Mouse (Mus musculus) forebrain, postnatal 0 days (tissue): ENCODE data around the gene Rfxank. TPM values are rescaled to one million over a fixed set of nuclear protein-coding genes. Genes with fewer than 3 reads are reported as not detected.

Experiments
- ATAC-seq: fragments of 200-750 bp; cut with Nextera tagmentation; 2 replicates; pipeline ENCODE4 v1.8.0; 2017; ENCODE audit warnings: mild to moderate bottlenecking, moderate library complexity
- DNase-seq: peaks from one replicate; pipeline ENCODE4 v3.0.0-alpha.2; 2015
- H3K27ac ChIP-seq: fragments of 300-500 bp; sonication (generic); 2 replicates; pipeline ENCODE4 v1.5.1; 2014; ENCODE audit warnings: low read depth, mild to moderate bottlenecking, antibody characterized with exemption, low read length, moderate library complexity, mixed read lengths
- H3K27me3 ChIP-seq: fragments of 300-500 bp; sonication (generic); 2 replicates; pipeline ENCODE4 v1.6.1; 2014; ENCODE audit warnings: mild to moderate bottlenecking, low read length, mixed read lengths; ENCODE audit not compliant: insufficient read depth
- H3K36me3 ChIP-seq: fragments of 300-500 bp; sonication (generic); 2 replicates; pipeline ENCODE4 v1.6.1; 2014; ENCODE audit warnings: mild to moderate bottlenecking, moderate library complexity; ENCODE audit not compliant: insufficient read depth
- H3K4me1 ChIP-seq: fragments of 300-500 bp; sonication (generic); 2 replicates; pipeline ENCODE4 v1.6.1; 2014; ENCODE audit warnings: antibody characterized with exemption; ENCODE audit not compliant: insufficient read depth
- H3K4me2 ChIP-seq: fragments of 300-500 bp; sonication (generic); 2 replicates; pipeline ENCODE4 v1.6.1; 2014; ENCODE audit warnings: low read depth, mild to moderate bottlenecking, moderate library complexity
- H3K4me3 ChIP-seq: fragments of 300-500 bp; sonication (generic); 2 replicates; pipeline ENCODE4 v1.5.1; 2014; ENCODE audit warnings: low read depth, low read length, mixed read lengths
- H3K9ac ChIP-seq: fragments of 300-500 bp; sonication (generic); 2 replicates; pipeline ENCODE4 v1.6.1; 2014; ENCODE audit warnings: mild to moderate bottlenecking
- H3K9me3 ChIP-seq: fragments of 300-500 bp; sonication (generic); 2 replicates; pipeline ENCODE4 v1.6.1; 2016; ENCODE audit warnings: low read length
- CTCF ChIP-seq: sonication (generic); IDR thresholded peaks from 2 replicates; pipeline ENCODE4 v1.5.1; 2016; ENCODE audit warnings: antibody characterized with exemption, control low read depth, low read depth
- WGBS: fragments of 180-500 bp; shearing (Covaris S2); extraction: QIAGEN DNeasy Blood & Tissue Kit; methylation state at CpG from one replicate; pipeline ENCODE4 v1.1.7; 2014; 5-methylcytosine and 5-hydroxymethylcytosine counted together
- microRNA-seq, 2 experiments: library from miRNA; unstranded; fragments of <30 nt; microRNA quantifications; one replicate each; pipeline ENCODE4; 2016
- polyA plus RNA-seq: library from polyadenylated mRNA; unstranded; fragments of >200 nt; fragmentation: Nextera tagmentation; extraction: Ambion mirVana; gene quantifications from 2 replicates; pipeline ENCODE4 v1.2.1, GENCODE M21; 2015
- total RNA-seq: library from RNA; depleted of rRNA; stranded (reverse); fragments of >200 nt; gene quantifications from 2 replicates; pipeline ENCODE4 v1.2.3, GENCODE M21; 2014; rRNA removed

The Rfxank gene
- total and polyA plus RNA-seq, 2 experiments from 2014 or later, result 7.9 to 10.2 TPM

DNA sequence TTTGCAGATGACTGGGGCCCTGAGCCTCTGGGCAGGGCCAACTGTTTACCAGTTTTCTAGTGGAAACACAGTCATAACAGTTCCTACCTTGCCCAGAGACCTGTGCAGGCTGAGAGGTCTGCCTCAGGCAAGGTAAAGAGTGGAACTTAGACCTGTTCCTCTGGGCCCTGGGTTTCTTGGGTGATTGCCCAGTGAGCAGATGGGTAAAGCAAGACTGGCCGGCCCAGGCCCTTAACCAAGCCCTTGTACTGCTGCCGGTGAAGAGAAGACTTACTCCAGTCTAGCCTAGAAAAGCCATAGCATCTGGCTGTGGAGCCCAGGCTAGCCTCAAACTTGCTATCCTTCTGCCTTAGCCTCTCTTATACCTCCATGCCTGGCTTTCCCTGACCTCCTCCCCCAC lies 57.0 kb downstream of the Rfxank start:
- peaks cover 44% of the 10 kb centered on the region for H3K27me3 ChIP-seq

More for the DNA sequence above, 57.0 kb downstream of the Rfxank start:
- H3K9ac ChIP-seq, result no peak overlapping the region
- peaks cover 3% of the 10 kb centered on the region; the same call in 1 of the 2 replicates for H3K36me3 ChIP-seq
- WGBS, result 87% methylated on average over 2 of the region's 2 CpGs
- H3K4me3 ChIP-seq, result no peak overlapping the region
- H3K4me1 ChIP-seq, result peaks cover 12% of the 10 kb centered on the region; the same call in 1 of the 2 replicates
- DNase-seq (no peak), ATAC-seq (no peak)
- no peak overlapping the region for H3K27ac ChIP-seq
- TF ChIP-seq CTCF, result no peak
- H3K4me2 ChIP-seq, result no peak overlapping the region
- no peaks in the 10 kb centered on the region for H3K9me3 ChIP-seq

Small RNA genes lying within 50 kb of the gene (microRNA-seq; reads per million reads assigned to microRNA genes)
- gene Mir7066, result 2.3 to 5.4 reads per million in 2 experiments

Other genes with a start within 250 kb of the Rfxank start
- 0.95 TPM in 1 of 2 replicates, not detected in the other for gene Tssk6, start 237.0 kb downstream of the Rfxank start, total RNA-seq
- gene Tssk6, start 237.0 kb downstream of the Rfxank start, polyA plus RNA-seq, result 2.9 and 4.1 TPM in 2 replicates
- gene Ndufa13, start 236.6 kb downstream of the Rfxank start, total RNA-seq, result 90.7 and 130 TPM in 2 replicates
- 209 and 263 TPM in 2 replicates for gene Ndufa13, start 236.6 kb downstream of the Rfxank start, polyA plus RNA-seq
- 8.9 and 15.0 TPM in 2 replicates for gene Yjefn3, start 236.4 kb downstream of the Rfxank start, total RNA-seq
- gene Yjefn3, start 236.4 kb downstream of the Rfxank start, polyA plus RNA-seq, result 15.3 and 16.5 TPM in 2 replicates
- gene Gatad2a, start 142.8 kb downstream of the Rfxank start, total RNA-seq, result 22.9 and 27.8 TPM in 2 replicates
- 21.7 and 24.9 TPM in 2 replicates for gene Gatad2a, start 142.8 kb downstream of the Rfxank start, polyA plus RNA-seq
- 137 and 142 TPM in 2 replicates for gene Mau2, start 96.4 kb downstream of the Rfxank start, total RNA-seq
- 46.6 and 56.2 TPM in 2 replicates for gene Mau2, start 96.4 kb downstream of the Rfxank start, polyA plus RNA-seq
- 19.9 and 20.9 TPM in 2 replicates for gene Sugp1, start 96.3 kb downstream of the Rfxank start, total RNA-seq
- 41.8 and 46.1 TPM in 2 replicates for gene Sugp1, start 96.3 kb downstream of the Rfxank start, polyA plus RNA-seq
- 0.92 and 3.0 TPM in 2 replicates for gene Tm6sf2, start 66.2 kb downstream of the Rfxank start, total RNA-seq
- 0.18 and 0.56 TPM in 2 replicates for gene Tm6sf2, start 66.2 kb downstream of the Rfxank start, polyA plus RNA-seq
- 0.31 and 0.48 TPM in 2 replicates for gene Hapln4, start 55.7 kb downstream of the Rfxank start, total RNA-seq
- gene Hapln4, start 55.7 kb downstream of the Rfxank start, polyA plus RNA-seq, result 0.53 and 0.71 TPM in 2 replicates
- 316 and 372 TPM in 2 replicates for gene Ncan, start 18.3 kb downstream of the Rfxank start, total RNA-seq
- 112 and 209 TPM in 2 replicates for gene Ncan, start 18.3 kb downstream of the Rfxank start, polyA plus RNA-seq
- 6.6 and 7.2 TPM in 2 replicates for gene Nr2c2ap, start 7.8 kb downstream of the Rfxank start, total RNA-seq
- gene Nr2c2ap, start 7.8 kb downstream of the Rfxank start, polyA plus RNA-seq, result 55.9 and 58.0 TPM in 2 replicates
- gene Borcs8, start 345 bp upstream of the Rfxank start, total RNA-seq, result 59.3 and 74.9 TPM in 2 replicates
- gene Borcs8, start 345 bp upstream of the Rfxank start, polyA plus RNA-seq, result 56.5 and 64.4 TPM in 2 replicates
- 0.90 TPM in 1 of 2 replicates, not detected in the other for gene Mef2b, start 557 bp upstream of the Rfxank start, total RNA-seq
- 1.3 and 1.7 TPM in 2 replicates for gene Mef2b, start 557 bp upstream of the Rfxank start, polyA plus RNA-seq
- 60.7 and 74.9 TPM in 2 replicates for gene Tmem161a, start 33.2 kb upstream of the Rfxank start, total RNA-seq
- 43.3 and 52.7 TPM in 2 replicates for gene Tmem161a, start 33.2 kb upstream of the Rfxank start, polyA plus RNA-seq
- gene Slc25a42, start 73.2 kb upstream of the Rfxank start, total RNA-seq, result 11.7 and 12.0 TPM in 2 replicates
- 4.6 and 6.2 TPM in 2 replicates for gene Slc25a42, start 73.2 kb upstream of the Rfxank start, polyA plus RNA-seq
- 119 and 129 TPM in 2 replicates for gene Sugp2, start 95.1 kb upstream of the Rfxank start, total RNA-seq
- gene Sugp2, start 95.1 kb upstream of the Rfxank start, polyA plus RNA-seq, result 50.9 and 65.0 TPM in 2 replicates
- gene Armc6, start 95.3 kb upstream of the Rfxank start, total RNA-seq, result 108 and 136 TPM in 2 replicates
- 119 and 122 TPM in 2 replicates for gene Armc6, start 95.3 kb upstream of the Rfxank start, polyA plus RNA-seq
- gene Homer3, start 143.7 kb upstream of the Rfxank start, total RNA-seq, result 27.2 and 34.7 TPM in 2 replicates
- gene Homer3, start 143.7 kb upstream of the Rfxank start, polyA plus RNA-seq, result 20.2 and 23.9 TPM in 2 replicates
- 46.6 and 49.3 TPM in 2 replicates for gene Ddx49, start 163.3 kb upstream of the Rfxank start, total RNA-seq
- 49.3 and 54.9 TPM in 2 replicates for gene Ddx49, start 163.3 kb upstream of the Rfxank start, polyA plus RNA-seq
- 86.6 and 110 TPM in 2 replicates for gene Cope, start 163.4 kb upstream of the Rfxank start, total RNA-seq
- 259 and 296 TPM in 2 replicates for gene Cope, start 163.4 kb upstream of the Rfxank start, polyA plus RNA-seq
- 52.5 and 58.4 TPM in 2 replicates for gene Cers1, start 176.6 kb upstream of the Rfxank start, total RNA-seq
- gene Cers1, start 176.6 kb upstream of the Rfxank start, polyA plus RNA-seq, result 37.8 and 45.3 TPM in 2 replicates
- gene Gdf1, start 190.7 kb upstream of the Rfxank start, total RNA-seq, result 8.1 and 9.3 TPM in 2 replicates
- gene Gdf1, start 190.7 kb upstream of the Rfxank start, polyA plus RNA-seq, result 6.2 and 8.0 TPM in 2 replicates
- 28.1 and 38.7 TPM in 2 replicates for gene Upf1, start 214.1 kb upstream of the Rfxank start, total RNA-seq
- 7.1 and 9.0 TPM in 2 replicates for gene Upf1, start 214.1 kb upstream of the Rfxank start, polyA plus RNA-seq
- gene Comp, start 234.4 kb upstream of the Rfxank start, total RNA-seq, result 0.81 TPM in 1 of 2 replicates, not detected in the other
- gene Comp, start 234.4 kb upstream of the Rfxank start, polyA plus RNA-seq, result 0.05 and 0.29 TPM in 2 replicates